Mouse (Mus musculus) olfactory bulb, adult 2 months (tissue): ENCODE results near the gene Gja5.
"Not testable (repeated sequence)": the region's sequence is repeated elsewhere in the genome, so short reads cannot be mapped to it uniquely, and the experiment has no call there.

Experiments
- CTCF ChIP-seq: fragments of 200-500 bp; IDR thresholded peaks from 2 replicates; pipeline ENCODE4 v1.5.1; 2012; ENCODE audit warnings: low read depth, mild to moderate bottlenecking, low read length, moderate library complexity; ENCODE audit not compliant: insufficient read depth
- POLR2A ChIP-seq: fragments of 200-500 bp; IDR thresholded peaks from 2 replicates; pipeline ENCODE4 v1.6.1; 2012; ENCODE audit warnings: mild to moderate bottlenecking, low read depth, low read length, moderate library complexity; ENCODE audit not compliant: insufficient read depth

DNA sequence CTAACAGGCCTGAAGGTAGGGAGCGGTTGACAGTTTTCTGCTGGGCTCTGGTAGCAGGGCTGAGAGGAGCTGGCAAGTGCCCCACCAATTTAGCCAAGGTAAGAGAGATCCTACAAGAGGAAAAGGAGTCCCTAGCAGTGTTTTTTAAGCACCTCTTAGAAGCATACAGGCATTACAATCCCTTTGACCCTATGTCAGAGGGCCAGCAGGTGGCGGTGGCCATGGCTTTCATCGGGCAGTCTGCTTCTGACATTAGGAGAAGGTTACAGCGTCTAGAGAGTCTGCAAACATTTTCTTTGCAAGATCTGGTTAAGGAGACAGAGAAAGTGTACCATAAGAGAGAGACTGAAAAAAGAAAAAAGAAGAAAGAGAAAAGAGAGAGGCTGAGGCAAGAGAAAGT lies 183.8 kb downstream of the Gja5 start:
- not testable (repeated sequence) for TF ChIP-seq POLR2A, CTCF
